12 mouse cellular contexts compared by ENCODE assay signal in genomic region chr19:8721378-8721777, GRCm38 (mm10). TPM values are rescaled to one million over a fixed set of nuclear protein-coding genes. Genes with fewer than 3 reads are reported as not detected.
DNase-seq lines count a peak whose midpoint lies in the region; ATAC-seq and TF ChIP-seq lines count a peak whose summit lies in the region.
"Had no signal": no experiment of that assay in that cellular context is flagged by ENCODE, and none has a peak within 500 bp of the region (broad histone marks: within the 10 kb centered on the region; RNA-seq: fewer than 3 reads in every experiment).

No protein-coding gene starts in this region.

- no peak overlapping the region for H3K4me3 ChIP-seq in heart, embryonic 14.5 days (ENCODE audit: control insufficient read depth in 1 of 2, insufficient read depth in 1 of 2, low read depth in 1 of 2, low read length in 2 of 2)
- no peak overlapping the region for H3K4me3 ChIP-seq in CH12.LX (replicated peaks in 1 of 3; ENCODE audit: low read depth in 2 of 3, low read length in 2 of 3, poor library complexity in 1 of 3)
- peak overlapping the region; percentile 79; the same call in 1 of the 2 replicates for H3K4me3 ChIP-seq in embryonic facial prominence, embryonic 15.5 days (replicated peaks)
- H3K4me3 ChIP-seq in midbrain, embryonic 10.5 days: peak overlapping the region; percentile 26; the same call in 1 of the 2 replicates
- no peak overlapping the region for H3K4me3 ChIP-seq in gastrocnemius, adult 2 months
- H3K4me3 ChIP-seq: heart, adult 2 months had no signal

- intact Hi-C loops in gastrocnemius, adult 2 months (cut with DNase I): no loop called here

- H3K4me1 ChIP-seq in heart, embryonic 14.5 days (ENCODE audit: control insufficient read depth in 2 of 2, insufficient read depth in 2 of 2, low read length in 2 of 2): peaks cover 2 to 29% of the 10 kb centered on the region in 2 experiments; a peak in 3 of 4 replicates
- H3K4me1 ChIP-seq in CH12.LX (ENCODE audit: control insufficient read depth in 1 of 2, insufficient read depth in 2 of 2): peaks cover 0 to 42% of the 10 kb centered on the region in 2 experiments; a peak in 2 of 4 replicates
- H3K4me1 ChIP-seq in embryonic facial prominence, embryonic 15.5 days: peaks cover 29% of the 10 kb centered on the region
- peaks cover 30% of the 10 kb centered on the region for H3K4me1 ChIP-seq in midbrain, embryonic 10.5 days

- peaks cover 23% of the 10 kb centered on the region for H3K36me3 ChIP-seq in heart, embryonic 14.5 days (ENCODE audit: control insufficient read depth, insufficient read depth, low read length)
- H3K36me3 ChIP-seq in CH12.LX (replicated peaks in 1 of 2; ENCODE audit: control insufficient read depth in 1 of 2, insufficient read depth in 1 of 2, low read length in 1 of 2): peaks cover 22 to 26% of the 10 kb centered on the region in 2 experiments
- H3K36me3 ChIP-seq in embryonic facial prominence, embryonic 15.5 days: peaks cover 21% of the 10 kb centered on the region
- H3K36me3 ChIP-seq in midbrain, embryonic 10.5 days: peaks cover 23% of the 10 kb centered on the region

- H3K9ac ChIP-seq in heart, embryonic 14.5 days (ENCODE audit: low read length): peak overlapping the region; percentile 38; the same call in 1 of the 2 replicates
- H3K9ac ChIP-seq in CH12.LX (ENCODE audit: insufficient read depth, low read depth): peak overlapping the region; percentile 69; the same call in 1 of the 2 replicates
- no peak overlapping the region for H3K9ac ChIP-seq in embryonic facial prominence, embryonic 15.5 days

- dilution Hi-C loops in CH12.LX (cut with MboI; ENCODE audit: extremely low pct_ligation_motif_present, extremely low pct_unique_long_range_greater_than_20kb, low sequenced_read_pairs): no loop called here

- H3K4me2 ChIP-seq in heart, embryonic 14.5 days (ENCODE audit: low read length): no peak overlapping the region
- peak overlapping the region; percentile 25; the same call in 1 of the 2 replicates for H3K4me2 ChIP-seq in CH12.LX (ENCODE audit: insufficient read depth, low read depth, poor library complexity, severe bottlenecking)
- H3K4me2 ChIP-seq in embryonic facial prominence, embryonic 15.5 days (replicated peaks): no peak overlapping the region

- peaks cover 40% of the 10 kb centered on the region for H3K79me2 ChIP-seq in CH12.LX (replicated peaks; ENCODE audit: control insufficient read depth, extremely low read depth, insufficient read depth, poor library complexity, severe bottlenecking)

- no peak for ATAC-seq in heart, embryonic 14.5 days (ENCODE audit: insufficient number of reproducible peaks, insufficient read depth, low FRiP score, low read depth)
- no peak for ATAC-seq in embryonic facial prominence, embryonic 15.5 days (ENCODE audit: insufficient number of reproducible peaks, low FRiP score, low TSS enrichment, low read depth)

- TF ChIP-seq POLR2A in CH12.LX (IDR thresholded peaks at IDR 0.05; ENCODE audit: low read depth, low read length): no peak

- no peaks in the 10 kb centered on the region for H3K27me3 ChIP-seq in heart, embryonic 14.5 days (ENCODE audit: control insufficient read depth, insufficient read depth, low read length)
- no peaks in the 10 kb centered on the region for H3K27me3 ChIP-seq in CH12.LX (replicated peaks)
- no peaks in the 10 kb centered on the region for H3K27me3 ChIP-seq in embryonic facial prominence, embryonic 15.5 days
- no peaks in the 10 kb centered on the region for H3K27me3 ChIP-seq in midbrain, embryonic 10.5 days (ENCODE audit: low read depth, poor library complexity, severe bottlenecking)
- H3K27me3 ChIP-seq: embryonic facial prominence, embryonic 12.5 days had no signal

- no peak overlapping the region for H3K27ac ChIP-seq in heart, embryonic 14.5 days (replicated peaks in 1 of 2; ENCODE audit: control insufficient read depth in 1 of 2, insufficient read depth in 1 of 2, low read depth in 2 of 2, low read length in 2 of 2)
- H3K27ac ChIP-seq in CH12.LX (ENCODE audit: insufficient read depth, low read depth): no peak overlapping the region
- no peak overlapping the region for H3K27ac ChIP-seq in embryonic facial prominence, embryonic 15.5 days (replicated peaks)
- H3K27ac ChIP-seq in midbrain, embryonic 10.5 days (replicated peaks): no peak overlapping the region
- H3K27ac ChIP-seq in gastrocnemius, adult 2 months: no peak overlapping the region
- H3K27ac ChIP-seq: heart, adult 2 months had no signal

- no peak for DNase-seq in heart, adult 9 months (ENCODE audit: low spot score in 2 of 2)
- no peak for DNase-seq in CH12.LX (ENCODE audit: extremely low read depth)
- DNase-seq in midbrain, embryonic 10.5 days (ENCODE audit: low spot score): no peak
- DNase-seq in gastrocnemius, adult 2 months: no peak
- DNase-seq in right cerebral cortex, postnatal 4 days: no peak
- DNase-seq in c-Kit-positive CD71-positive TER-119-positive erythroid progenitor cells, embryonic 14.5 days (ENCODE audit: low spot score): no peak
- DNase-seq: heart, adult 2 months; lung, postnatal 14 days had no signal

- no peaks in the 10 kb centered on the region for H3K9me3 ChIP-seq in heart, embryonic 14.5 days (ENCODE audit: control insufficient read depth, low read length)
- no peaks in the 10 kb centered on the region for H3K9me3 ChIP-seq in CH12.LX (replicated peaks; ENCODE audit: low read length)
- H3K9me3 ChIP-seq in embryonic facial prominence, embryonic 15.5 days (replicated peaks): no peaks in the 10 kb centered on the region
- no peaks in the 10 kb centered on the region for H3K9me3 ChIP-seq in midbrain, embryonic 10.5 days (replicated peaks)

- no peak for TF ChIP-seq EP300 in CH12.LX (IDR thresholded peaks at IDR 0.05; ENCODE audit: low read length)

- in situ Hi-C loops in CH12.LX (cut with MboI; ENCODE audit: low pct_ligation_motif_present, low pct_unique_long_range_greater_than_20kb, low sequenced_read_pairs): no loop called here

- WGBS in heart, embryonic 14.5 days: 69% methylated on average over 1 of the region's 1 CpGs
- 71% methylated on average over 1 of the region's 1 CpGs for WGBS in embryonic facial prominence, embryonic 15.5 days
- 85% methylated on average over 1 of the region's 1 CpGs for WGBS in midbrain, embryonic 10.5 days

- no peak for TF ChIP-seq RAD21 in CH12.LX (IDR thresholded peaks at IDR 0.05; ENCODE audit: low read depth, low read length)

- no peak for TF ChIP-seq CTCF in CH12.LX (conservative IDR thresholded peaks at IDR 0.05 in 1 of 2, IDR thresholded peaks at IDR 0.05 in 1 of 2; ENCODE audit: low read depth in 2 of 2, low read length in 2 of 2)
- no peak for TF ChIP-seq CTCF in gastrocnemius, adult 2 months (IDR thresholded peaks at IDR 0.05)

TF ChIP-seq in CH12.LX, 34 proteins besides CTCF, POLR2A, EP300 and RAD21:
- no peak for TF ChIP-seq CHD2 (IDR thresholded peaks at IDR 0.05; ENCODE audit: low read length)
- 0 out of 2 replicates have a peak, but pooled peaks have one; percentile 10 for TF ChIP-seq MXI1 (IDR thresholded peaks at IDR 0.05; ENCODE audit: low read depth, low read length)
- TF ChIP-seq MAFK (IDR thresholded peaks at IDR 0.05; ENCODE audit: insufficient replicate concordance, low read length): peak; percentile 91

RNA-seq across cellular contexts. Expression of gene Slc3a2, which starts 1.8 kb away (rescaled TPM):
- 62.2 and 65.7 TPM in 2 replicates for polyA plus RNA-seq in heart, embryonic 14.5 days (2014; fragmentation: Nextera tagmentation; extraction: Ambion mirVana)
- total RNA-seq in CH12.LX (2012; rRNA removed): 177 and 269 TPM in 2 replicates
- 251 and 284 TPM in 2 replicates for total RNA-seq in CH12.LX (2014; rRNA removed)
- 432 and 478 TPM in 2 replicates for polyA plus RNA-seq in CH12.LX (2012; ENCODE audit: insufficient read length, low read depth)
- polyA plus RNA-seq in embryonic facial prominence, embryonic 15.5 days (2015; fragmentation: Nextera tagmentation; extraction: Ambion mirVana): 122 and 128 TPM in 2 replicates
- polyA plus RNA-seq in midbrain, embryonic 10.5 days (2016; fragmentation: Nextera tagmentation; extraction: Ambion mirVana): 139 and 144 TPM in 2 replicates
- 10 to 100 TPM; 33.9 to 35.1 TPM for total RNA-seq in gastrocnemius, adult 2 months (2021)

RNA-seq across cellular contexts. Expression of gene Wdr74, which starts 14.2 kb away (rescaled TPM):
- polyA plus RNA-seq in heart, embryonic 14.5 days (2014; fragmentation: Nextera tagmentation; extraction: Ambion mirVana): 49.7 and 50.5 TPM in 2 replicates
- total RNA-seq in CH12.LX (2012; rRNA removed): 133 and 179 TPM in 2 replicates
- total RNA-seq in CH12.LX (2014; rRNA removed): 182 and 203 TPM in 2 replicates
- 208 and 235 TPM in 2 replicates for polyA plus RNA-seq in CH12.LX (2012; ENCODE audit: insufficient read length, low read depth)
- polyA plus RNA-seq in embryonic facial prominence, embryonic 15.5 days (2015; fragmentation: Nextera tagmentation; extraction: Ambion mirVana): 89.0 and 90.8 TPM in 2 replicates
- 105 and 121 TPM in 2 replicates for polyA plus RNA-seq in midbrain, embryonic 10.5 days (2016; fragmentation: Nextera tagmentation; extraction: Ambion mirVana)
- total RNA-seq in gastrocnemius, adult 2 months (2021): 10 to 100 TPM; 15.4 to 16.4 TPM

RNA-seq across cellular contexts. Expression of gene 1700092M07Rik, which starts 19.1 kb away (rescaled TPM):
- polyA plus RNA-seq in heart, embryonic 14.5 days (2014; fragmentation: Nextera tagmentation; extraction: Ambion mirVana): 1.2 TPM in 1 of 2 replicates, not detected in the other
- total RNA-seq in CH12.LX (2012; rRNA removed): 3.8 and 4.8 TPM in 2 replicates
- total RNA-seq in CH12.LX (2014; rRNA removed): 1.0 and 2.4 TPM in 2 replicates
- polyA plus RNA-seq in CH12.LX (2012; ENCODE audit: insufficient read length, low read depth): 3.1 and 4.3 TPM in 2 replicates
- 0.70 and 1.2 TPM in 2 replicates for polyA plus RNA-seq in embryonic facial prominence, embryonic 15.5 days (2015; fragmentation: Nextera tagmentation; extraction: Ambion mirVana)
- polyA plus RNA-seq in midbrain, embryonic 10.5 days (2016; fragmentation: Nextera tagmentation; extraction: Ambion mirVana): 3.2 and 3.3 TPM in 2 replicates
- total RNA-seq in gastrocnemius, adult 2 months (2021): not detected
- polyA plus RNA-seq: large intestine, adult 2 months had no signal

RNA-seq across cellular contexts. Expression of gene Stx5a, which starts 19.8 kb away (rescaled TPM):
- 81.4 and 83.5 TPM in 2 replicates for polyA plus RNA-seq in heart, embryonic 14.5 days (2014; fragmentation: Nextera tagmentation; extraction: Ambion mirVana)
- 47.5 and 48.1 TPM in 2 replicates for total RNA-seq in CH12.LX (2012; rRNA removed)
- 49.1 and 49.7 TPM in 2 replicates for total RNA-seq in CH12.LX (2014; rRNA removed)
- polyA plus RNA-seq in CH12.LX (2012; ENCODE audit: insufficient read length, low read depth): 35.2 and 39.3 TPM in 2 replicates
- polyA plus RNA-seq in embryonic facial prominence, embryonic 15.5 days (2015; fragmentation: Nextera tagmentation; extraction: Ambion mirVana): 168 and 175 TPM in 2 replicates
- polyA plus RNA-seq in midbrain, embryonic 10.5 days (2016; fragmentation: Nextera tagmentation; extraction: Ambion mirVana): 94.9 and 103 TPM in 2 replicates
- 10 to 100 TPM; 20.8 to 22.1 TPM for total RNA-seq in gastrocnemius, adult 2 months (2021)

RNA-seq across cellular contexts. Expression of gene Nxf1, which starts 35.5 kb away (rescaled TPM):
- 101 and 105 TPM in 2 replicates for polyA plus RNA-seq in heart, embryonic 14.5 days (2014; fragmentation: Nextera tagmentation; extraction: Ambion mirVana)
- total RNA-seq in CH12.LX (2012; rRNA removed) (66.5 and 83.6 TPM in 2 replicates), CH12.LX (2014; rRNA removed) (101 and 102 TPM in 2 replicates)
- polyA plus RNA-seq in CH12.LX (2012; ENCODE audit: insufficient read length, low read depth): 136 and 160 TPM in 2 replicates
- polyA plus RNA-seq in embryonic facial prominence, embryonic 15.5 days (2015; fragmentation: Nextera tagmentation; extraction: Ambion mirVana): 175 and 192 TPM in 2 replicates
- 253 and 282 TPM in 2 replicates for polyA plus RNA-seq in midbrain, embryonic 10.5 days (2016; fragmentation: Nextera tagmentation; extraction: Ambion mirVana)
- 10 to 100 TPM; 37.8 to 41.5 TPM for total RNA-seq in gastrocnemius, adult 2 months (2021)

Comparison
In these comparisons a context has a peak if more than half of its experiments do, and no peak if none do; other contexts are left out.
1. H3K4me3 ChIP-seq: peak in embryonic facial prominence, embryonic 15.5 days (single experiment) and midbrain, embryonic 10.5 days (single experiment); none in heart, embryonic 14.5 days (0 of 2), CH12.LX (0 of 3) and gastrocnemius, adult 2 months (single experiment).